Mouse (Mus musculus) small intestine, adult 2 months (tissue): ENCODE data around the gene Fam199x.

ENCODE experiments used
- CTCF ChIP-seq: fragments of 200-500 bp; IDR thresholded peaks from 2 replicates; pipeline ENCODE4 v1.5.1; 2012; ENCODE audit warnings: low read depth, mild to moderate bottlenecking, control low read depth, inconsistent platforms, low read length, moderate library complexity, mixed read lengths; ENCODE audit not compliant: insufficient replicate concordance, insufficient read length; ENCODE audit errors: extremely low read depth
- POLR2A ChIP-seq: fragments of 200-500 bp; IDR thresholded peaks from 2 replicates; pipeline ENCODE4 v1.6.1; 2012; ENCODE audit warnings: low read depth, mild to moderate bottlenecking, control low read depth, inconsistent platforms, low read length, moderate library complexity

DNA sequence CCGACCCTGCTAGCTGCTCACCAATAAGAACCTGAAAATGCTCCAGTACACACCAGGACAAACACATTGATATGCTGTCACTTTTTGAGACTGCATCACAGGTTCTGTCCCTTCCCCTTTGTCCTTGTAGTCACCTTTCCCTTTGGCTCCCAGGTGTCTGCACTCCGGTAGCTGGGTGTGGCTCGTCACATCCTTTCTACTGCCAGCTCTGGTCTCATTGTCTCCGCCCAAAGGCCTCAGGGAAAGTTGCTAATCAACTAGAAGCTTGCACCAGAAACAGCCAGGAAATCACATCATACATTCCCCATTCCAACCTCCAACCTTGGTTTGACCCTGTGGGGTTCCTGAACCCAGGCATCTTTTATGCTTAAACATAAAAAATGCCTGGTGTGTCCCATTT lies 15.1 kb upstream of the Fam199x start:
- TF ChIP-seq CTCF (no peak), POLR2A (no peak)
